Mouse (Mus musculus): ENCODE results near the gene Atp6v1b1. TPM values are rescaled to one million over a fixed set of nuclear protein-coding genes. Genes with fewer than 3 reads are reported as not detected.
A peak's percentile ranks its signal among the peaks of the same experiment; 100 is the strongest.

Atp6v1b1 gene
- polyA plus RNA-seq, 1 experiment from 2014 or later = 1.4 TPM

- Histone ChIP-seq H3K27me3 (ENCODE audit: control insufficient read depth, insufficient read depth, low read depth, low read length) (peaks cover 38% of the 10 kb centered on the region), H3K9ac (ENCODE audit: low read length) (peak overlapping the region; percentile 59), H3K4me1 (replicated peaks; ENCODE audit: control insufficient read depth, insufficient read depth, low read length) (peaks cover 8% of the 10 kb centered on the region), H3K4me2 (ENCODE audit: low read depth, low read length) (peak overlapping the region; percentile 59), H3K27ac (ENCODE audit: low read length) (no peak overlapping the region), H3K9me3 (ENCODE audit: control insufficient read depth, low read length) (no peaks in the 10 kb centered on the region), H3K4me3 (ENCODE audit: low read length) (peak overlapping the region; percentile 42), H3K36me3 (ENCODE audit: control insufficient read depth, insufficient read depth, low read length) (no peaks in the 10 kb centered on the region)
- 3% methylated on average over 35 of the region's 35 CpGs for WGBS
- ATAC-seq (ENCODE audit: low read depth) = peak; percentile 74
These were observed 20.2 kb downstream of the Atp6v1b1 start for GRCm38 (mm10) chr6:83762880-83763431.

GRCm38 (mm10) chr6:83766982-83767381, 24.2 kb downstream of the Atp6v1b1 start:
- Histone ChIP-seq H3K4me2 (ENCODE audit: low read depth, low read length) (no peak overlapping the region), H3K9ac (ENCODE audit: low read length) (no peak overlapping the region), H3K4me1 (replicated peaks; ENCODE audit: control insufficient read depth, insufficient read depth, low read length) (peaks cover 15% of the 10 kb centered on the region), H3K27ac (ENCODE audit: low read length) (no peak overlapping the region), H3K9me3 (ENCODE audit: control insufficient read depth, low read length) (no peaks in the 10 kb centered on the region), H3K4me3 (ENCODE audit: low read length) (no peak overlapping the region), H3K27me3 (ENCODE audit: control insufficient read depth, insufficient read depth, low read depth, low read length) (peaks cover 12% of the 10 kb centered on the region), H3K36me3 (ENCODE audit: control insufficient read depth, insufficient read depth, low read length) (peaks cover 7% of the 10 kb centered on the region; the same call in 1 of the 2 replicates)
- WGBS = 77% methylated on average over 3 of the region's 3 CpGs
- no peak for ATAC-seq (ENCODE audit: low read depth)

- 0 out of 2 replicates have a peak, but pooled peaks have one; percentile 23 for ATAC-seq (ENCODE audit: low read depth)
These were observed 25.7 kb downstream of the Atp6v1b1 start for GRCm38 (mm10) chr6:83768485-83768884.

GRCm38 (mm10) chr6:83774126-83774525, 31.3 kb downstream of the Atp6v1b1 start:
- no peak for ATAC-seq (ENCODE audit: low read depth)
- 53% methylated on average over 8 of the region's 9 CpGs for WGBS
- no peak overlapping the region for H3K27ac ChIP-seq (ENCODE audit: low read length)
- H3K4me1 ChIP-seq (replicated peaks; ENCODE audit: control insufficient read depth, insufficient read depth, low read length) = peaks cover 14% of the 10 kb centered on the region
- peak overlapping the region; percentile 91 for H3K4me2 ChIP-seq (ENCODE audit: low read depth, low read length)
- peak overlapping the region; percentile 97; the same call in 1 of the 2 replicates for H3K4me3 ChIP-seq (ENCODE audit: low read length)
- peaks cover 16% of the 10 kb centered on the region for H3K36me3 ChIP-seq (ENCODE audit: control insufficient read depth, insufficient read depth, low read length)
- peak overlapping the region; percentile 96 for H3K9ac ChIP-seq (ENCODE audit: low read length)
- no peaks in the 10 kb centered on the region for H3K9me3 ChIP-seq (ENCODE audit: control insufficient read depth, low read length)
- no peaks in the 10 kb centered on the region for H3K27me3 ChIP-seq (ENCODE audit: control insufficient read depth, insufficient read depth, low read depth, low read length)

More at GRCm38 (mm10) chr6:83768485-83768884, 25.7 kb downstream of the Atp6v1b1 start:
- no peak overlapping the region for H3K27ac ChIP-seq (ENCODE audit: low read length)
- 45% methylated on average over 5 of the region's 5 CpGs for WGBS
- H3K36me3 ChIP-seq (ENCODE audit: control insufficient read depth, insufficient read depth, low read length) = peaks cover 16% of the 10 kb centered on the region
- H3K9ac ChIP-seq (ENCODE audit: low read length) = no peak overlapping the region
- peaks cover 4% of the 10 kb centered on the region for H3K27me3 ChIP-seq (ENCODE audit: control insufficient read depth, insufficient read depth, low read depth, low read length)
- no peak overlapping the region for H3K4me2 ChIP-seq (ENCODE audit: low read depth, low read length)
- H3K4me1 ChIP-seq (replicated peaks; ENCODE audit: control insufficient read depth, insufficient read depth, low read length) = 0 out of 2 replicates have a peak, but pooled peaks cover 7% of the 10 kb centered on the region
- no peak overlapping the region for H3K4me3 ChIP-seq (ENCODE audit: low read length)
- H3K9me3 ChIP-seq (ENCODE audit: control insufficient read depth, low read length) = no peaks in the 10 kb centered on the region

GRCm38 (mm10) chr6:83774781-83775563, 32.2 kb downstream of the Atp6v1b1 start:
- H3K4me3 ChIP-seq (ENCODE audit: low read length) = peak overlapping the region; percentile 97
- H3K27ac ChIP-seq (ENCODE audit: low read length) = peak overlapping the region; percentile 91
- H3K4me2 ChIP-seq (ENCODE audit: low read depth, low read length) = peak overlapping the region; percentile 91
- H3K9me3 ChIP-seq (ENCODE audit: control insufficient read depth, low read length) = no peaks in the 10 kb centered on the region
- peak; percentile 30 for ATAC-seq (ENCODE audit: low read depth)
- H3K4me1 ChIP-seq (replicated peaks; ENCODE audit: control insufficient read depth, insufficient read depth, low read length) = peaks cover 14% of the 10 kb centered on the region
- peaks cover 16% of the 10 kb centered on the region for H3K36me3 ChIP-seq (ENCODE audit: control insufficient read depth, insufficient read depth, low read length)
- no peaks in the 10 kb centered on the region for H3K27me3 ChIP-seq (ENCODE audit: control insufficient read depth, insufficient read depth, low read depth, low read length)
- WGBS = under 1% methylated on average over 14 of the region's 14 CpGs
- peak overlapping the region; percentile 96 for H3K9ac ChIP-seq (ENCODE audit: low read length)

- no peaks in the 10 kb centered on the region for H3K9me3 ChIP-seq (ENCODE audit: control insufficient read depth, low read length)
- WGBS = under 1% methylated on average over 44 of the region's 45 CpGs
- peak within 1 kb of the TSS; percentile 96 for H3K9ac ChIP-seq (ENCODE audit: low read length)
- peak within 1 kb of the TSS; percentile 91 for H3K27ac ChIP-seq (ENCODE audit: low read length)
- peak within 1 kb of the TSS; percentile 97 for H3K4me3 ChIP-seq (ENCODE audit: low read length)
- H3K27me3 ChIP-seq (ENCODE audit: control insufficient read depth, insufficient read depth, low read depth, low read length) = no peaks in the 10 kb centered on the region
- H3K36me3 ChIP-seq (ENCODE audit: control insufficient read depth, insufficient read depth, low read length) = peaks cover 16% of the 10 kb centered on the region
- peaks cover 14% of the 10 kb centered on the region for H3K4me1 ChIP-seq (replicated peaks; ENCODE audit: control insufficient read depth, insufficient read depth, low read length)
- peak within 1 kb of the TSS; percentile 91 for H3K4me2 ChIP-seq (ENCODE audit: low read depth, low read length)
- peak; percentile 98 for ATAC-seq (ENCODE audit: low read depth)
These were observed 33.0 kb downstream of the Atp6v1b1 start, which contains the start of gene Tex261 for GRCm38 (mm10) chr6:83775638-83776293. Tex261 (minus strand) TSS chr6:83775813.

- Histone ChIP-seq H3K9me3 (ENCODE audit: control insufficient read depth, low read length) (no peaks in the 10 kb centered on the region), H3K36me3 (ENCODE audit: control insufficient read depth, insufficient read depth, low read length) (peaks cover 2% of the 10 kb centered on the region), H3K27ac (ENCODE audit: low read length) (no peak overlapping the region), H3K9ac (ENCODE audit: low read length) (no peak overlapping the region), H3K27me3 (ENCODE audit: control insufficient read depth, insufficient read depth, low read depth, low read length) (no peaks in the 10 kb centered on the region), H3K4me3 (ENCODE audit: low read length) (no peak overlapping the region), H3K4me1 (replicated peaks; ENCODE audit: control insufficient read depth, insufficient read depth, low read length) (peaks cover 14% of the 10 kb centered on the region), H3K4me2 (ENCODE audit: low read depth, low read length) (no peak overlapping the region)
- 72% methylated on average over 7 of the region's 7 CpGs for WGBS
- ATAC-seq (ENCODE audit: low read depth) = no peak
These were observed 35.5 kb downstream of the Atp6v1b1 start for GRCm38 (mm10) chr6:83778306-83778705.

- Histone ChIP-seq H3K4me3 (ENCODE audit: low read length) (no peak overlapping the region), H3K36me3 (ENCODE audit: control insufficient read depth, insufficient read depth, low read length) (no peaks in the 10 kb centered on the region), H3K9me3 (ENCODE audit: control insufficient read depth, low read length) (no peaks in the 10 kb centered on the region), H3K9ac (ENCODE audit: low read length) (no peak overlapping the region), H3K27me3 (ENCODE audit: control insufficient read depth, insufficient read depth, low read depth, low read length) (no peaks in the 10 kb centered on the region), H3K4me1 (replicated peaks; ENCODE audit: control insufficient read depth, insufficient read depth, low read length) (peaks cover 13% of the 10 kb centered on the region), H3K4me2 (ENCODE audit: low read depth, low read length) (no peak overlapping the region), H3K27ac (ENCODE audit: low read length) (no peak overlapping the region)
- 9% methylated on average over 5 of the region's 5 CpGs for WGBS
- no peak for ATAC-seq (ENCODE audit: low read depth)
These were observed 36.2 kb downstream of the Atp6v1b1 start for GRCm38 (mm10) chr6:83779026-83779425.

- Histone ChIP-seq H3K4me2 (ENCODE audit: low read depth, low read length) (no peak overlapping the region), H3K9me3 (ENCODE audit: control insufficient read depth, low read length) (no peaks in the 10 kb centered on the region), H3K4me3 (ENCODE audit: low read length) (no peak overlapping the region), H3K9ac (ENCODE audit: low read length) (no peak overlapping the region), H3K27me3 (ENCODE audit: control insufficient read depth, insufficient read depth, low read depth, low read length) (no peaks in the 10 kb centered on the region), H3K36me3 (ENCODE audit: control insufficient read depth, insufficient read depth, low read length) (no peaks in the 10 kb centered on the region), H3K27ac (ENCODE audit: low read length) (no peak overlapping the region), H3K4me1 (replicated peaks; ENCODE audit: control insufficient read depth, insufficient read depth, low read length) (no peaks in the 10 kb centered on the region)
- 56% methylated on average over 3 of the region's 3 CpGs for WGBS
- ATAC-seq (ENCODE audit: low read depth) = no peak
These were observed 43.6 kb downstream of the Atp6v1b1 start for GRCm38 (mm10) chr6:83786426-83786825.
